Mouse (Mus musculus): ENCODE results near the gene Clrn3. TPM values are rescaled to one million over a fixed set of nuclear protein-coding genes. Genes with fewer than 3 reads are reported as not detected.

Clrn3 gene
- total and polyA plus RNA-seq, 2 experiments from 2014 or later, result 0.10 TPM; not detected in 1

- H3K9me3 ChIP-seq (ENCODE audit: low read length), result no peaks in the 10 kb centered on the region
- H3K27ac ChIP-seq (ENCODE audit: low read depth, low read length), result no peak overlapping the region
- H3K4me2 ChIP-seq (ENCODE audit: low read depth), result no peak overlapping the region
- no peak overlapping the region for H3K9ac ChIP-seq
- peaks cover 9% of the 10 kb centered on the region for H3K4me1 ChIP-seq (ENCODE audit: insufficient read depth)
- TF ChIP-seq CTCF (IDR thresholded peaks at IDR 0.05; ENCODE audit: low read depth), result no peak
- ATAC-seq (no peak), DNase-seq (no peak)
- no peaks in the 10 kb centered on the region for H3K36me3 ChIP-seq (ENCODE audit: insufficient read depth)
- H3K4me3 ChIP-seq (ENCODE audit: low read depth, low read length), result no peak overlapping the region
- H3K27me3 ChIP-seq (ENCODE audit: insufficient read depth, low read length), result no peaks in the 10 kb centered on the region
- 49% methylated on average over 7 of the region's 7 CpGs for WGBS
Measured at GRCm38 (mm10) chr7:135468631-135469030, 59.8 kb downstream of the Clrn3 start.

GRCm38 (mm10) chr7:135465293-135465692 lies 63.2 kb downstream of the Clrn3 start:
- TF ChIP-seq CTCF (IDR thresholded peaks at IDR 0.05; ENCODE audit: low read depth), result no peak
- peak; percentile 74 for ATAC-seq
- Histone ChIP-seq H3K27me3 (ENCODE audit: insufficient read depth, low read length) (no peaks in the 10 kb centered on the region), H3K4me3 (ENCODE audit: low read depth, low read length) (peak overlapping the region; percentile 12; the same call in 1 of the 2 replicates), H3K27ac (ENCODE audit: low read depth, low read length) (no peak overlapping the region), H3K4me1 (ENCODE audit: insufficient read depth) (peaks cover 9% of the 10 kb centered on the region), H3K36me3 (ENCODE audit: insufficient read depth) (no peaks in the 10 kb centered on the region), H3K9me3 (ENCODE audit: low read length) (no peaks in the 10 kb centered on the region), H3K9ac (peak overlapping the region; percentile 41), H3K4me2 (ENCODE audit: low read depth) (peak overlapping the region; percentile 45)
- peak; percentile 62 for DNase-seq
- 5% methylated on average over 12 of the region's 12 CpGs for WGBS

- H3K27ac ChIP-seq (ENCODE audit: low read depth, low read length), result no peak overlapping the region
- no peaks in the 10 kb centered on the region for H3K27me3 ChIP-seq (ENCODE audit: insufficient read depth, low read length)
- WGBS, result 33% methylated on average over 3 of the region's 3 CpGs
- peak overlapping the region; percentile 45; the same call in 1 of the 2 replicates for H3K4me2 ChIP-seq (ENCODE audit: low read depth)
- TF ChIP-seq CTCF (IDR thresholded peaks at IDR 0.05; ENCODE audit: low read depth), result peak; percentile 85
- H3K9me3 ChIP-seq (ENCODE audit: low read length), result no peaks in the 10 kb centered on the region
- H3K4me1 ChIP-seq (ENCODE audit: insufficient read depth), result peaks cover 9% of the 10 kb centered on the region
- peak; percentile 85 for ATAC-seq
- H3K9ac ChIP-seq, result no peak overlapping the region
- H3K4me3 ChIP-seq (ENCODE audit: low read depth, low read length), result no peak overlapping the region
- peak; percentile 87 for DNase-seq
- H3K36me3 ChIP-seq (ENCODE audit: insufficient read depth), result no peaks in the 10 kb centered on the region
Measured at GRCm38 (mm10) chr7:135464689-135465259, 63.7 kb downstream of the Clrn3 start.

MicroRNA genes within 50 kb of the gene (microRNA counts, 519-probe panel; counts per million panel counts)
- microRNA mmu-miR-1962, result not detected

Small RNA genes lying within 50 kb of the gene (microRNA-seq; reads per million reads assigned to microRNA genes)
- 0 reads per million in 2 experiments for gene Mir1962

Other genes starting within 250 kb of the Clrn3 start
- gene Foxi2, start 118.3 kb downstream of the Clrn3 start, total RNA-seq (2014; rRNA removed), result not detected in 2 replicates
- gene Foxi2, start 118.3 kb downstream of the Clrn3 start, polyA plus RNA-seq (2015; fragmentation: Nextera tagmentation; extraction: Ambion mirVana), result 0.05 and 0.07 TPM in 2 replicates
- 9.6 and 10.9 TPM in 2 replicates for gene Ptpre, start 8.8 kb upstream of the Clrn3 start, total RNA-seq (2014; rRNA removed)
- 3.2 and 6.9 TPM in 2 replicates for gene Ptpre, start 8.8 kb upstream of the Clrn3 start, polyA plus RNA-seq (2015; fragmentation: Nextera tagmentation; extraction: Ambion mirVana)
- 9.2 and 15.8 TPM in 2 replicates for gene Mki67, start 187.7 kb upstream of the Clrn3 start, total RNA-seq (2014; rRNA removed)
- 2.4 and 4.0 TPM in 2 replicates for gene Mki67, start 187.7 kb upstream of the Clrn3 start, polyA plus RNA-seq (2015; fragmentation: Nextera tagmentation; extraction: Ambion mirVana)

Measured in forebrain, postnatal 0 days (tissue).